ENCODE assay signal across 7 mouse cellular contexts in the genomic region with DNA sequence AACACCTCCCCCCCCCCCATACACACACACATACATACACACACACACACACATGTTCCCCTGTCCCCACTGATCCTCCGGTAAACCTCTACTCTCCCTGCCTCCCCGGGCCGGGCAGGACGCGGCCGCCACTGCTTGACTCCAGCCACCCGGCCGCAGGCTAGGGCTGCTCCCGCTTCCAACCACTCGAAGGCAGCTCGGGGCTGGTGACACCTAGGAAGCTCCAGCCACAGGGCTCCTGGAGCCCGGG. TPM values are rescaled to one million over a fixed set of nuclear protein-coding genes. Genes with fewer than 3 reads are reported as not detected.
DNase-seq lines count a peak whose midpoint lies in the region; ATAC-seq lines count a peak whose summit lies in the region.

No protein-coding gene starts in this region.

- H3K9me3 ChIP-seq in megakaryocyte, embryonic 14.5 days: no peaks in the 10 kb centered on the region
- H3K9me3 ChIP-seq in forebrain, embryonic 11.5 days (ENCODE audit: control insufficient read depth, low read length): no peaks in the 10 kb centered on the region
- no peaks in the 10 kb centered on the region for H3K9me3 ChIP-seq in limb, embryonic 10.5 days (replicated peaks)

- H3K4me1 ChIP-seq in megakaryocyte, embryonic 14.5 days: peaks cover 25% of the 10 kb centered on the region
- peaks cover 25% of the 10 kb centered on the region for H3K4me1 ChIP-seq in forebrain, embryonic 11.5 days (replicated peaks; ENCODE audit: control insufficient read depth, insufficient read depth, low read length)
- H3K4me1 ChIP-seq in limb, embryonic 10.5 days: peaks cover 62% of the 10 kb centered on the region

- no peak for ATAC-seq in megakaryocyte, adult 5-6 weeks (ENCODE audit: poor library complexity, severe bottlenecking)
- ATAC-seq in forebrain, embryonic 11.5 days (replicated peaks; ENCODE audit: low FRiP score): peak; percentile 43

- peak overlapping the region; percentile 90 for H3K9ac ChIP-seq in forebrain, embryonic 11.5 days (ENCODE audit: low read length)

- DNase-seq in forebrain, embryonic 11.5 days (ENCODE audit: low spot score): no peak
- DNase-seq in limb, embryonic 10.5 days (ENCODE audit: low spot score): no peak
- peak; percentile 9 for DNase-seq in naive thymus-derived CD4-positive, alpha-beta T cell, adult 2 months (ENCODE audit: low read depth)
- no peak for DNase-seq in right cerebral cortex, adult 18-20 months
- DNase-seq in cerebellum, adult 8-10 months: no peak

- 0% methylated on average over 12 of the region's 12 CpGs for WGBS in forebrain, embryonic 11.5 days
- whole genome bisulfite sequencing in limb, embryonic 10.5 days: 1% methylated on average over 12 of the region's 12 CpGs

- H3K4me2 ChIP-seq in forebrain, embryonic 11.5 days (ENCODE audit: low read depth, low read length, severe bottlenecking): peak overlapping the region; percentile 93

- no peaks in the 10 kb centered on the region for H3K36me3 ChIP-seq in megakaryocyte, embryonic 14.5 days (replicated peaks; ENCODE audit: low read length)
- no peaks in the 10 kb centered on the region for H3K36me3 ChIP-seq in forebrain, embryonic 11.5 days (ENCODE audit: control insufficient read depth, insufficient read depth, low read length)
- no peaks in the 10 kb centered on the region for H3K36me3 ChIP-seq in limb, embryonic 10.5 days

- H3K27me3 ChIP-seq in megakaryocyte, embryonic 14.5 days (replicated peaks): peaks cover 88% of the 10 kb centered on the region
- no peaks in the 10 kb centered on the region for H3K27me3 ChIP-seq in forebrain, embryonic 11.5 days (ENCODE audit: control insufficient read depth, insufficient read depth, low read length)
- H3K27me3 ChIP-seq in limb, embryonic 10.5 days (ENCODE audit: low read depth, poor library complexity, severe bottlenecking): peaks cover 86% of the 10 kb centered on the region

- H3K4me3 ChIP-seq in megakaryocyte, embryonic 14.5 days (replicated peaks): peak overlapping the region; percentile 90
- peak overlapping the region; percentile 60 for H3K4me3 ChIP-seq in forebrain, embryonic 11.5 days (ENCODE audit: low read depth, low read length)
- H3K4me3 ChIP-seq in limb, embryonic 10.5 days: peak overlapping the region; percentile 63

- peak overlapping the region; percentile 97 for H3K27ac ChIP-seq in forebrain, embryonic 11.5 days (ENCODE audit: low read depth, low read length)
- peak overlapping the region; percentile 85 for H3K27ac ChIP-seq in limb, embryonic 10.5 days

RNA-seq across cellular contexts. Expression of gene Pknox2, which starts 0.9 kb away (rescaled TPM):
- 0.06 TPM in 1 of 2 replicates, not detected in the other for polyA plus RNA-seq in megakaryocyte, embryonic 14.5 days (2012; ENCODE audit: insufficient read depth, low replicate concordance)
- 0.16 and 0.64 TPM in 2 replicates for total RNA-seq in megakaryocyte, adult 5-6 weeks (2015)
- 0.04 and 0.41 TPM in 2 replicates for total RNA-seq in megakaryocyte, adult 5-6 weeks (2017)
- polyA plus RNA-seq in forebrain, embryonic 11.5 days (2014; fragmentation: Nextera tagmentation; extraction: Ambion mirVana): 21.0 and 23.7 TPM in 2 replicates
- polyA plus RNA-seq in limb, embryonic 10.5 days (2016; fragmentation: Nextera tagmentation; extraction: Ambion mirVana): 6.2 and 11.7 TPM in 2 replicates
